Mouse (Mus musculus) neural tube, embryonic 11.5 days (tissue): ENCODE data around the gene Mpo. TPM values are rescaled to one million over a fixed set of nuclear protein-coding genes. Genes with fewer than 3 reads are reported as not detected.
A peak's percentile ranks its signal among the peaks of the same experiment; 100 is the strongest.

Experiments used
- ATAC-seq: fragments of 200-750 bp; cut with Nextera tagmentation; 2 replicates; pipeline ENCODE4 v1.8.0; 2017; ENCODE audit warnings: moderate number of reproducible peaks, mild to moderate bottlenecking, moderate TSS enrichment, moderate library complexity; ENCODE audit not compliant: insufficient read depth, low FRiP score, low TSS enrichment
- DNase-seq: peaks from one replicate; pipeline ENCODE4 v3.0.0-alpha.2; 2015; ENCODE audit warnings: low spot score
- H3K27ac ChIP-seq: fragments of 300-500 bp; sonication (generic); 2 replicates; pipeline ENCODE4 v1.5.1; 2014; ENCODE audit warnings: low read depth, mild to moderate bottlenecking, low read length
- H3K27me3 ChIP-seq: fragments of 300-500 bp; sonication (generic); 2 replicates; pipeline ENCODE4 v1.6.1; 2014; ENCODE audit warnings: mild to moderate bottlenecking, low read length, mixed read lengths; ENCODE audit not compliant: control insufficient read depth, insufficient read depth
- H3K36me3 ChIP-seq: fragments of 300-500 bp; sonication (generic); 2 replicates; pipeline ENCODE4 v1.6.1; 2014; ENCODE audit warnings: mild to moderate bottlenecking, low read length, moderate library complexity, mixed read lengths; ENCODE audit not compliant: control insufficient read depth, insufficient read depth
- H3K4me1 ChIP-seq: fragments of 300-500 bp; sonication (generic); 2 replicates; pipeline ENCODE4 v1.6.1; 2014; ENCODE audit warnings: low read length, mixed read lengths; ENCODE audit not compliant: control insufficient read depth, insufficient read depth
- H3K4me2 ChIP-seq: fragments of 300-500 bp; sonication (generic); 2 replicates; pipeline ENCODE4 v1.6.1; 2014; ENCODE audit warnings: low read depth, mild to moderate bottlenecking, moderate library complexity
- H3K4me3 ChIP-seq: fragments of 300-500 bp; sonication (generic); 2 replicates; pipeline ENCODE4 v1.5.1; 2014; ENCODE audit warnings: low read depth, low read length
- H3K9ac ChIP-seq: fragments of 300-500 bp; sonication (generic); 2 replicates; pipeline ENCODE4 v1.6.1; 2014; ENCODE audit warnings: mild to moderate bottlenecking, low read length
- H3K9me3 ChIP-seq: fragments of 300-500 bp; sonication (generic); 2 replicates; pipeline ENCODE4 v1.6.1; 2016; ENCODE audit warnings: low read length; ENCODE audit not compliant: control insufficient read depth
- WGBS: fragments of 180-500 bp; shearing (Covaris S2); extraction: QIAGEN DNeasy Blood & Tissue Kit; methylation state at CpG from one replicate; pipeline ENCODE4 v1.1.7; 2014; 5-methylcytosine and 5-hydroxymethylcytosine counted together
- polyA plus RNA-seq: library from polyadenylated mRNA; unstranded; fragments of >200 nt; fragmentation: Nextera tagmentation; extraction: Ambion mirVana; gene quantifications from 2 replicates; pipeline ENCODE4 v1.2.1, GENCODE M21; 2014

The Mpo gene
- polyA plus RNA-seq = 6.0 and 7.7 TPM in 2 replicates

DNA sequence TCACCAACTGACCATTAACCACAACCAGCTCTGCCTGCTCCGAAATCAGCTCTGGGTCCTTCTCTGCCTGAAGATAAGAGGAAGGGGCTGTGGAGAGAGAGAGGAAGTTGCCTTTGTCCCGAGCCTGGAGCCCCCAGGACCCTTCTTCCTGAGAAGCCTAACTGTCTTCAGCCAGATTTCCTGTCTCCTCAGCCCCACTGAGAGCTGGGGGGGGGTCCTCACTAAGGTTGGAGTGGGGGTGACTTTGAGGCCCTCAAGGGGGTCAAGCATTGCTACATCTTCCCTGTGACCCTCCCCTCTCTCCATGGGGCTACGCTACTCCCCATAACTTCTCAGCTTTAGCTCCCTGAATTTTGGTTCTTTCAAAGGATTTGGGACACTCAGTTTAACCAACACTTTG lies at the start of gene Mpo:
Mpo (plus strand) TSS at position 122 of the 400 bp plus-strand sequence.
- no peak for ATAC-seq
- H3K27me3 ChIP-seq = no peaks in the 10 kb centered on the region
- H3K9ac ChIP-seq = no peak within 1 kb of the TSS
- no peak within 1 kb of the TSS for H3K4me3 ChIP-seq
- no peaks in the 10 kb centered on the region for H3K4me1 ChIP-seq
- 70% methylated on average over 3 of the region's 3 CpGs for WGBS
- H3K36me3 ChIP-seq = no peaks in the 10 kb centered on the region
- no peaks in the 10 kb centered on the region for H3K9me3 ChIP-seq
- H3K4me2 ChIP-seq = no peak within 1 kb of the TSS
- DNase-seq = no peak
- no peak within 1 kb of the TSS for H3K27ac ChIP-seq

DNA sequence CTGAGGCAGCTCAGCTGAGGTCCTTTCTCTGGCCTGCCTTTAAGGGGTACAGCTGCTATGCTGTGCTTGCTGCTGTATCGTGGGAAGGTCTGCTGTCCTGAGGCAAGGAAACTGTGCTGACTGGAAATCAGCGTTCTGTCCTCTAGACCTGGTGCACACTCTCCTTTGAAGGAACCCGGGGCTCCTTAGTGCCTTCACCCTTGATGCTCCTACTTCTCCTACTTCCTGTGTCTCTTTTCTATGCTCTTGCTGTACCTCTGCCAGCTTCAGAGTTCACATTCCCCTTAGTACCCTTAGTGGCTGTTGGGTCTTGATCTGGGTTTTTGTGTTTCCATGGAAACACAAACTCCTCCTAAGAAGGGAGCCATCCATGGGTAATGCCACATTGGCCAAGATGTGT lies 49.7 kb upstream of the Mpo start:
- no peak for ATAC-seq
- Histone ChIP-seq H3K36me3 (peaks cover 3% of the 10 kb centered on the region), H3K27ac (no peak overlapping the region)

GRCm38 (mm10) chr11:87744964-87745363 lies 48.4 kb upstream of the Mpo start:
- no peak for DNase-seq
- Histone ChIP-seq H3K27ac (no peak overlapping the region), H3K36me3 (peaks cover 3% of the 10 kb centered on the region), H3K4me1 (no peaks in the 10 kb centered on the region), H3K4me3 (no peak overlapping the region), H3K9me3 (no peaks in the 10 kb centered on the region), H3K27me3 (no peaks in the 10 kb centered on the region), H3K4me2 (no peak overlapping the region), H3K9ac (no peak overlapping the region)
- 86% methylated on average over 4 of the region's 4 CpGs for whole genome bisulfite sequencing
- ATAC-seq = no peak

More for the DNA sequence above, 49.7 kb upstream of the Mpo start:
- WGBS = 95% methylated on average over 3 of the region's 3 CpGs
- H3K9ac ChIP-seq = no peak overlapping the region
- H3K4me1 ChIP-seq = no peaks in the 10 kb centered on the region
- H3K9me3 ChIP-seq = no peaks in the 10 kb centered on the region
- H3K4me3 ChIP-seq = no peak overlapping the region
- no peak overlapping the region for H3K4me2 ChIP-seq
- H3K27me3 ChIP-seq = no peaks in the 10 kb centered on the region
- no peak for DNase-seq

DNA sequence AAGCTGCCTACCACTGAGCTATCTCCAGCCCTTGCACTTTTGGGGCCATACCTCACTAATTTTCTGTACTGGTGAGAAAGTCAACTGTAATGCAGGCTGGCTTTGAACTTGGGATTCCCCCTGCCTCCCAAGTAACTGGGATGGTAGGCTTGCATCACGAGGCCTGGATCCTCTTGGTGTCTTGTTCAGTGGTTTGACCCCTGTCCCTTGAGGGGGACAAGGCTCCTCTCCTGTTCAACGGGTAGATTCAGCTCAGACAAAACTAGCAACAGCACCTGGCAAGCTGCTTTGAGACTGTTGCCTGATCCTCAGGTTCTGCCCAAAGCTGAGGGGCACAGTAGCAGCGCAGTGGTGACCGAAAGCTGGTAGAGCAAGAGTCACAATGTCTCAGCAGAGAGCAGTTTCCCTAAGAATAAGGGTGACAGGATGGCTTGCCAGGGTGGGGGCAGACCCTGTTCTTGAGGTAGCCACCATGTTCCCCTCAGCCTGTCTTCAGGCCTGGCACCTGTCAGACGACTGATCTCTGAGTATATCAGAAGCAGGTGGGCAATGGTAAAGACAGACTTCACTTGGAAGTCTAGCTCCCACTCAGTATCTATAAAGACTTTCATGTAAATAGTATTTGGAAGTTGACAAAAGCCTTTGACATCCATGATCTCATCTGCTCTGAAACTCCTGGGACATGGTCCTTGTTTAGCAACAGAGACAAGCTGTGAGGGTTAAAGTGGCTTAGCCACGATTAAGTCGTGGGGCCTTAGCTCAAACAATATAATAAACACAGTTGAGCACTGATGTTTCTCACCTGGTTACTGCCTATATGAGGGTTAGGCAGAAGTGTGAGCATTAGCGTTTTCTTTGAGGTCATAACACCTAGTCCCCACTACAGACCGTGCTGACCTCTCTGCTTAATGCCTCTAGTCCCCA lies 47.5 kb upstream of the Mpo start:
- no peak for DNase-seq
- H3K4me1 ChIP-seq = no peaks in the 10 kb centered on the region
- H3K4me3 ChIP-seq = no peak overlapping the region
- H3K36me3 ChIP-seq = peaks cover 3% of the 10 kb centered on the region
- ATAC-seq = no peak
- WGBS = 83% methylated on average over 9 of the region's 9 CpGs
- H3K9me3 ChIP-seq = no peaks in the 10 kb centered on the region
- H3K9ac ChIP-seq = no peak overlapping the region
- no peak overlapping the region for H3K4me2 ChIP-seq
- no peak overlapping the region for H3K27ac ChIP-seq
- H3K27me3 ChIP-seq = no peaks in the 10 kb centered on the region

- WGBS = 98% methylated on average over 3 of the region's 5 CpGs
Measured at GRCm38 (mm10) chr11:87747312-87747711, 46.1 kb upstream of the Mpo start.

DNA sequence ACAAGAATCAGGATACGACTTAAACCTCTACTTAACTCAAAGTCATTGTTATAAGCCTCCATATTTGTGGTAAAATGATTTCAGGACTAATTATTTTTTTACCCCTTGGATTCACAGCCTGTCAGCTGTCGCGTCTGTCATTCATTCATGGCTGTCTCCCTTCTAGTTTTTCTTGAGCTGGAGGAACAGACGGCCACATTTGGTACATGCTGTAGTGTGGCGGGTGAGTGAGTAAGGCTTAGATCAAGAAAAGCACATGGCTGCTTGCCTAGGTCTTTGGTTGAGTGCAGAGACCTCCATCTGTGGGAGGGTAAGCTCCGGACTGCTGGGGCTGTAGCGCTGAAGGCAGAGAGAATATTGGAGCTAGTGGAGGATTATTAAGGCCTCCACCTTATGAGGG lies 45.7 kb upstream of the Mpo start:
- Histone ChIP-seq H3K36me3 (peaks cover 3% of the 10 kb centered on the region; the same call in 1 of the 2 replicates), H3K27ac (no peak overlapping the region), H3K4me3 (no peak overlapping the region), H3K4me1 (no peaks in the 10 kb centered on the region), H3K9ac (no peak overlapping the region), H3K9me3 (no peaks in the 10 kb centered on the region), H3K27me3 (no peaks in the 10 kb centered on the region), H3K4me2 (no peak overlapping the region)
- 91% methylated on average over 7 of the region's 7 CpGs for WGBS
- no peak for DNase-seq
- no peak for ATAC-seq

More at GRCm38 (mm10) chr11:87747312-87747711, 46.1 kb upstream of the Mpo start:
- Histone ChIP-seq H3K36me3 (peaks cover 3% of the 10 kb centered on the region; the same call in 1 of the 2 replicates), H3K27ac (no peak overlapping the region), H3K4me2 (no peak overlapping the region), H3K4me3 (no peak overlapping the region), H3K27me3 (no peaks in the 10 kb centered on the region), H3K4me1 (no peaks in the 10 kb centered on the region), H3K9me3 (no peaks in the 10 kb centered on the region), H3K9ac (no peak overlapping the region)
- ATAC-seq (no peak), DNase-seq (no peak)

- no peak for ATAC-seq
- H3K4me3 ChIP-seq = no peak overlapping the region
- no peak overlapping the region for H3K9ac ChIP-seq
- no peak overlapping the region for H3K4me2 ChIP-seq
- 36% methylated on average over 19 of the region's 19 CpGs for WGBS
- 0 out of 2 replicates have a peak overlapping the region, but pooled peaks have one; percentile 34 for H3K27ac ChIP-seq
- H3K9me3 ChIP-seq = no peaks in the 10 kb centered on the region
- peaks cover 3% of the 10 kb centered on the region; the same call in 1 of the 2 replicates for H3K36me3 ChIP-seq
- H3K27me3 ChIP-seq = no peaks in the 10 kb centered on the region
- H3K4me1 ChIP-seq = no peaks in the 10 kb centered on the region
- no peak for DNase-seq
Measured at GRCm38 (mm10) chr11:87748132-87749119, 45.0 kb upstream of the Mpo start.

GRCm38 (mm10) chr11:87749192-87750042 lies 44.0 kb upstream of the Mpo start:
- no peak overlapping the region for H3K4me3 ChIP-seq
- no peaks in the 10 kb centered on the region for H3K4me1 ChIP-seq
- no peaks in the 10 kb centered on the region for H3K27me3 ChIP-seq
- no peaks in the 10 kb centered on the region for H3K9me3 ChIP-seq
- no peak overlapping the region for H3K9ac ChIP-seq
- H3K27ac ChIP-seq = 0 out of 2 replicates have a peak overlapping the region, but pooled peaks have one; percentile 34
- ATAC-seq = no peak
- H3K36me3 ChIP-seq = no peaks in the 10 kb centered on the region
- no peak for DNase-seq
- 52% methylated on average over 18 of the region's 18 CpGs for WGBS
- no peak overlapping the region for H3K4me2 ChIP-seq
